Mouse (Mus musculus) 3T3-L1 (cell line): Measurements from ENCODE around the gene Mcu.

Source experiments
- DNase-seq: peaks from one replicate; pipeline ENCODE4 v3.0.0-alpha.2; 2015; ENCODE audit warnings: low read depth, low spot score

The Mcu gene

GRCm38 (mm10) chr10:59430701-59431218, 185.7 kb downstream of the Mcu start:
- DNase-seq = peak; percentile 96

- DNase-seq = peak; percentile 52
Observed at GRCm38 (mm10) chr10:59429448-59430135, 186.9 kb downstream of the Mcu start.

- DNase-seq = no peak
Observed at GRCm38 (mm10) chr10:59426371-59426770, 190.1 kb downstream of the Mcu start.

GRCm38 (mm10) chr10:59425369-59425768, 191.1 kb downstream of the Mcu start:
- peak; percentile 56 for DNase-seq

GRCm38 (mm10) chr10:59424453-59424852, 192.0 kb downstream of the Mcu start:
- no peak for DNase-seq

- DNase-seq = no peak
Observed at GRCm38 (mm10) chr10:59419516-59419915, 197.0 kb downstream of the Mcu start.

GRCm38 (mm10) chr10:59416623-59417022, 199.9 kb downstream of the Mcu start:
- no peak for DNase-seq

- no peak for DNase-seq
Observed at GRCm38 (mm10) chr10:59413711-59414110, 202.8 kb downstream of the Mcu start.

- no peak for DNase-seq
Observed at GRCm38 (mm10) chr10:59410264-59410663, 206.2 kb downstream of the Mcu start.

- DNase-seq = no peak
Observed at GRCm38 (mm10) chr10:59408499-59408898, 208.0 kb downstream of the Mcu start.

- no peak for DNase-seq
Observed at GRCm38 (mm10) chr10:59403793-59404149, 212.7 kb downstream of the Mcu start.

- DNase-seq = no peak
Observed at GRCm38 (mm10) chr10:59402899-59403792, 213.3 kb downstream of the Mcu start, which contains the start of gene Pla2g12b. TSS of gene Pla2g12b (plus strand) at chr10:59403660.
